Mouse (Mus musculus) liver, embryonic 14.5 days (tissue): ENCODE data around the gene Prcc. TPM values are rescaled to one million over a fixed set of nuclear protein-coding genes. Genes with fewer than 3 reads are reported as not detected.
A peak's percentile ranks its signal among the peaks of the same experiment; 100 is the strongest.

Source experiments
- ATAC-seq: fragments of 200-750 bp; cut with Nextera tagmentation; 2 replicates; pipeline ENCODE4 v1.8.0; 2017; ENCODE audit warnings: moderate number of reproducible peaks, mild to moderate bottlenecking, moderate library complexity; ENCODE audit not compliant: insufficient read depth
- DNase-seq, 3 experiments: peaks; one replicate each; pipeline ENCODE4 v3.0.0-alpha.2; 2012 to 2013; ENCODE audit warnings: low read depth in 3 of 3, low spot score in 3 of 3
- H3K27ac ChIP-seq: fragments of 300-500 bp; sonication (generic); 2 replicates; pipeline ENCODE4 v1.5.1; 2014; ENCODE audit warnings: moderate library complexity, mild to moderate bottlenecking, control low read depth, inconsistent platforms
- H3K27me3 ChIP-seq: fragments of 300-500 bp; sonication (generic); 2 replicates; pipeline ENCODE4 v1.6.1; 2014; ENCODE audit warnings: mild to moderate bottlenecking, low read length, moderate library complexity; ENCODE audit not compliant: control insufficient read depth, insufficient read depth
- H3K36me3 ChIP-seq: fragments of 300-500 bp; sonication (generic); replicated peaks from 2 replicates; pipeline ENCODE4 v1.6.1; 2014; ENCODE audit warnings: low read depth; ENCODE audit not compliant: control insufficient read depth, insufficient read depth
- H3K4me1 ChIP-seq, 2 experiments: fragments of 200-500 bp in 1 of 2; fragments of 300-500 bp in 1 of 2; sonication (generic) in 1 of 2; replicated peaks; 2 replicates each; pipeline ENCODE4 v1.6.1; 2012 to 2014; ENCODE audit warnings: antibody characterized with exemption in 1 of 2, inconsistent platforms in 1 of 2, low read length in 1 of 2; ENCODE audit not compliant: control insufficient read depth in 2 of 2, insufficient read depth in 2 of 2
- H3K4me2 ChIP-seq: fragments of 300-500 bp; sonication (generic); 2 replicates; pipeline ENCODE4 v1.6.1; 2014; ENCODE audit warnings: low read depth, mild to moderate bottlenecking, control low read depth, moderate library complexity
- H3K4me3 ChIP-seq, 2 experiments: fragments of 200-500 bp in 1 of 2; fragments of 300-500 bp in 1 of 2; sonication (generic) in 1 of 2; 2 replicates each; pipeline ENCODE4 v1.5.1; 2012 to 2014; ENCODE audit warnings: low read depth in 2 of 2, low read length in 2 of 2, mild to moderate bottlenecking in 2 of 2, control low read depth in 1 of 2, inconsistent platforms in 1 of 2, moderate library complexity in 1 of 2; ENCODE audit not compliant: insufficient read depth in 1 of 2
- H3K9ac ChIP-seq: fragments of 300-500 bp; sonication (generic); replicated peaks from 2 replicates; pipeline ENCODE4 v1.6.1; 2014; ENCODE audit warnings: mild to moderate bottlenecking, control low read depth, moderate library complexity
- H3K9me3 ChIP-seq: fragments of 300-500 bp; sonication (generic); 2 replicates; pipeline ENCODE4 v1.6.1; 2016; ENCODE audit warnings: low read length, mixed read lengths; ENCODE audit not compliant: control insufficient read depth
- CTCF ChIP-seq: IDR thresholded peaks from 2 replicates; pipeline ENCODE4 v1.5.1; 2016; ENCODE audit warnings: antibody characterized with exemption, low read depth, control low read depth
- EP300 ChIP-seq: IDR thresholded peaks from 2 replicates; pipeline ENCODE4 v1.6.1; 2016; ENCODE audit warnings: antibody characterized with exemption, low read depth
- WGBS: fragments of 180-500 bp; shearing (Covaris S2); extraction: QIAGEN DNeasy Blood & Tissue Kit; methylation state at CpG from one replicate; pipeline ENCODE4 v1.1.7; 2014; ENCODE audit not compliant: insufficient replicate concordance; 5-methylcytosine and 5-hydroxymethylcytosine counted together
- polyA plus RNA-seq, 2 experiments: library from polyadenylated mRNA; depleted of rRNA in 1 of 2; stranded (reverse) in 1 of 2; unstranded in 1 of 2; fragments of >200 nt; fragmentation: Nextera tagmentation in 1 of 2; extraction: Ambion mirVana in 1 of 2; gene quantifications; 2 replicates each; pipeline versions ENCODE4 v1.2.1 to v1.2.3; 2012 to 2014

The Prcc gene
- polyA plus RNA-seq (2012; rRNA removed) (14.8 and 15.4 TPM in 2 replicates), polyA plus RNA-seq (2014; fragmentation: Nextera tagmentation; extraction: Ambion mirVana) (5.0 and 6.7 TPM in 2 replicates)

GRCm38 (mm10) chr3:87885281-87886003 is at the start of gene Prcc:
TSS of gene Prcc (minus strand) at chr3:87885608.
- ATAC-seq (peak; percentile 93), DNase-seq (peak; percentile 98 to 99 (median 99))
- peaks cover 10% of the 10 kb centered on the region for H3K36me3 ChIP-seq
- peak within 1 kb of the TSS; percentile 95 for H3K9ac ChIP-seq
- H3K4me1 ChIP-seq: peaks cover 15 to 19% of the 10 kb centered on the region in 2 experiments
- H3K4me3 ChIP-seq: peak within 1 kb of the TSS; percentile 79 to 87
- TF ChIP-seq EP300 (no peak; the same call in 1 of the 2 replicates), CTCF (no peak)
- peak within 1 kb of the TSS; percentile 97 for H3K4me2 ChIP-seq
- H3K27ac ChIP-seq: peak within 1 kb of the TSS; percentile 84
- WGBS: under 1% methylated on average over 33 of the region's 33 CpGs
- H3K9me3 ChIP-seq: no peaks in the 10 kb centered on the region; the same call in 1 of the 2 replicates
- no peaks in the 10 kb centered on the region for H3K27me3 ChIP-seq

GRCm38 (mm10) chr3:87935201-87935600 is 49.8 kb upstream of the Prcc start:
- Histone ChIP-seq H3K36me3 (peaks cover 55% of the 10 kb centered on the region), H3K27ac (no peak overlapping the region), H3K9ac (no peak overlapping the region), H3K4me2 (no peak overlapping the region), H3K9me3 (no peaks in the 10 kb centered on the region), H3K4me1 (peaks cover 6 to 7% of the 10 kb centered on the region in 2 experiments; a peak in 3 of 4 replicates), H3K27me3 (no peaks in the 10 kb centered on the region), H3K4me3 (no peak overlapping the region)
- WGBS: 68% methylated on average over 4 of the region's 4 CpGs
- DNase-seq (no peak), ATAC-seq (no peak)
- no peak for TF ChIP-seq CTCF
- no peak for TF ChIP-seq EP300

GRCm38 (mm10) chr3:87934501-87934900 is 49.1 kb upstream of the Prcc start:
- no peak overlapping the region for H3K27ac ChIP-seq
- DNase-seq: no peak
- ATAC-seq: no peak
- peaks cover 48% of the 10 kb centered on the region for H3K36me3 ChIP-seq
- peaks cover 6 to 7% of the 10 kb centered on the region in 2 experiments; a peak in 3 of 4 replicates for H3K4me1 ChIP-seq
- H3K27me3 ChIP-seq: no peaks in the 10 kb centered on the region
- WGBS: 77% methylated on average over 4 of the region's 4 CpGs
- no peak overlapping the region for H3K4me3 ChIP-seq
- no peaks in the 10 kb centered on the region for H3K9me3 ChIP-seq
- H3K4me2 ChIP-seq: no peak overlapping the region
- TF ChIP-seq EP300 (no peak), CTCF (peak; percentile 22; the same call in 1 of the 2 replicates)
- H3K9ac ChIP-seq: no peak overlapping the region

GRCm38 (mm10) chr3:87934026-87934425 is 48.6 kb upstream of the Prcc start:
- no peaks in the 10 kb centered on the region for H3K27me3 ChIP-seq
- H3K27ac ChIP-seq: no peak overlapping the region
- peaks cover 43% of the 10 kb centered on the region for H3K36me3 ChIP-seq

GRCm38 (mm10) chr3:87930078-87930795 is 44.8 kb upstream of the Prcc start, which contains the start of the genes Isg20l2 and Rrnad1:
TSS of gene Isg20l2 (plus strand) at chr3:87930314.
TSS of gene Rrnad1 (minus strand) at chr3:87930717.
- TF ChIP-seq EP300: no peak
- peak; percentile 95 for TF ChIP-seq CTCF
- peak; percentile 89 to 91 (median 90) for DNase-seq
- WGBS: under 1% methylated on average over 74 of the region's 78 CpGs
- peak within 1 kb of the TSS; percentile 93 to 96 for H3K4me3 ChIP-seq
- ATAC-seq: peak; percentile 95
- no peaks in the 10 kb centered on the region for H3K9me3 ChIP-seq
- no peaks in the 10 kb centered on the region for H3K27me3 ChIP-seq
- peak within 1 kb of the TSS; percentile 75 for H3K27ac ChIP-seq
- peaks cover 6 to 13% of the 10 kb centered on the region in 2 experiments for H3K4me1 ChIP-seq
- H3K9ac ChIP-seq: peak within 1 kb of the TSS; percentile 81
- H3K36me3 ChIP-seq: peaks cover 21% of the 10 kb centered on the region
- H3K4me2 ChIP-seq: peak within 1 kb of the TSS; percentile 88

More at GRCm38 (mm10) chr3:87934026-87934425, 48.6 kb upstream of the Prcc start:
- ATAC-seq: no peak
- no peak overlapping the region for H3K4me3 ChIP-seq
- no peak overlapping the region for H3K9ac ChIP-seq
- WGBS: 69% methylated on average over 5 of the region's 5 CpGs
- TF ChIP-seq CTCF (no peak), EP300 (no peak)
- H3K4me1 ChIP-seq: peaks cover 6 to 11% of the 10 kb centered on the region in 2 experiments
- H3K9me3 ChIP-seq: no peaks in the 10 kb centered on the region
- no peak overlapping the region for H3K4me2 ChIP-seq
- no peak for DNase-seq
